Mouse (Mus musculus) spleen, adult 2 months (tissue): ENCODE data around the gene Ap2b1. TPM values are rescaled to one million over a fixed set of nuclear protein-coding genes. Genes with fewer than 3 reads are reported as not detected.
A peak's percentile ranks its signal among the peaks of the same experiment; 100 is the strongest.

Source experiments
- DNase-seq, 2 experiments: peaks; one replicate each; pipeline versions ENCODE4 v3.0.0 to v3.0.0-alpha.2; 2012 to 2021; ENCODE audit warnings: low spot score in 2 of 2, low read depth in 1 of 2
- H3K27ac ChIP-seq: fragments of 200-500 bp; 2 replicates; pipeline ENCODE4 v1.5.1; 2012; ENCODE audit warnings: low read length, inconsistent platforms; ENCODE audit not compliant: insufficient read depth
- H3K27me3 ChIP-seq: fragments of 200-500 bp; 2 replicates; pipeline ENCODE4 v1.6.1; 2012; ENCODE audit warnings: mild to moderate bottlenecking, moderate library complexity, low read length, inconsistent platforms; ENCODE audit not compliant: control insufficient read depth, insufficient read depth
- H3K36me3 ChIP-seq: fragments of 200-500 bp; 2 replicates; pipeline ENCODE4 v1.6.1; 2012; ENCODE audit warnings: mild to moderate bottlenecking, low read length, inconsistent platforms; ENCODE audit not compliant: control insufficient read depth, insufficient read depth
- H3K4me1 ChIP-seq: fragments of 200-500 bp; 2 replicates; pipeline ENCODE4 v1.6.1; 2011; ENCODE audit warnings: inconsistent platforms; ENCODE audit not compliant: control insufficient read depth, insufficient read depth, insufficient read length
- H3K4me3 ChIP-seq: fragments of 200-500 bp; 2 replicates; pipeline ENCODE4 v1.5.1; 2011; ENCODE audit warnings: mild to moderate bottlenecking, inconsistent platforms; ENCODE audit not compliant: insufficient read depth, insufficient read length; ENCODE audit errors: extremely low read depth
- CTCF ChIP-seq: fragments of 200-500 bp; IDR thresholded peaks from 2 replicates; pipeline ENCODE4 v1.5.1; 2011; ENCODE audit warnings: mild to moderate bottlenecking, inconsistent platforms; ENCODE audit not compliant: insufficient read depth, insufficient read length, insufficient replicate concordance; ENCODE audit errors: extremely low read depth
- POLR2A ChIP-seq: fragments of 200-500 bp; IDR thresholded peaks from 2 replicates; pipeline ENCODE4 v1.6.1; 2011; ENCODE audit warnings: low read depth, low read length, inconsistent platforms
- WGBS: fragments of 180-500 bp; shearing (Covaris S2); methylation state at CpG from one replicate; pipeline ENCODE4 v1.1.7; 2018; 5-methylcytosine and 5-hydroxymethylcytosine counted together
- polyA plus RNA-seq: library from polyadenylated mRNA; depleted of rRNA; stranded (reverse); fragments of >200 nt; gene quantifications from 2 replicates; pipeline ENCODE4 v1.2.3, GENCODE M21; 2012

Gene Ap2b1
- polyA plus RNA-seq, 1 experiment, result 26.1 TPM

GRCm38 (mm10) chr11:83355428-83355827, 56.6 kb downstream of the Ap2b1 start:
- TF ChIP-seq CTCF (no peak), POLR2A (no peak)
- H3K4me1 ChIP-seq, result no peaks in the 10 kb centered on the region

GRCm38 (mm10) chr11:83357421-83357820, 58.6 kb downstream of the Ap2b1 start:
- Histone ChIP-seq H3K27ac (no peak overlapping the region), H3K4me3 (no peak overlapping the region), H3K36me3 (peaks cover 11% of the 10 kb centered on the region), H3K4me1 (no peaks in the 10 kb centered on the region), H3K27me3 (no peaks in the 10 kb centered on the region)
- no peak for TF ChIP-seq CTCF
- TF ChIP-seq POLR2A, result no peak
- WGBS, result 82% methylated on average over 3 of the region's 3 CpGs
- peak in 1 of 2 experiments; percentile 5 for DNase-seq

More at GRCm38 (mm10) chr11:83355428-83355827, 56.6 kb downstream of the Ap2b1 start:
- H3K36me3 ChIP-seq, result peaks cover 23% of the 10 kb centered on the region
- no peak overlapping the region for H3K27ac ChIP-seq
- no peak overlapping the region for H3K4me3 ChIP-seq
- WGBS, result 94% methylated on average over 5 of the region's 5 CpGs
- no peaks in the 10 kb centered on the region for H3K27me3 ChIP-seq
- no peak for DNase-seq

GRCm38 (mm10) chr11:83364656-83365055, 65.8 kb downstream of the Ap2b1 start:
- Histone ChIP-seq H3K27me3 (no peaks in the 10 kb centered on the region), H3K4me3 (no peak overlapping the region), H3K27ac (no peak overlapping the region), H3K36me3 (peaks cover 23% of the 10 kb centered on the region), H3K4me1 (no peaks in the 10 kb centered on the region)
- TF ChIP-seq POLR2A, result no peak
- no peak for TF ChIP-seq CTCF
- no peak for DNase-seq
- 86% methylated on average over 6 of the region's 6 CpGs for whole genome bisulfite sequencing

GRCm38 (mm10) chr11:83371267-83371666, 72.4 kb downstream of the Ap2b1 start:
- 51% methylated on average over 4 of the region's 4 CpGs for WGBS
- TF ChIP-seq CTCF (no peak), POLR2A (no peak)
- Histone ChIP-seq H3K27ac (no peak overlapping the region), H3K4me1 (no peaks in the 10 kb centered on the region), H3K4me3 (no peak overlapping the region), H3K36me3 (peaks cover 29% of the 10 kb centered on the region), H3K27me3 (no peaks in the 10 kb centered on the region)
- no peak for DNase-seq

GRCm38 (mm10) chr11:83379745-83380341, 81.0 kb downstream of the Ap2b1 start:
- no peak overlapping the region for H3K4me3 ChIP-seq
- TF ChIP-seq CTCF (no peak), POLR2A (no peak)
- 86% methylated on average over 7 of the region's 7 CpGs for WGBS
- H3K27ac ChIP-seq, result no peak overlapping the region
- no peaks in the 10 kb centered on the region for H3K4me1 ChIP-seq
- no peaks in the 10 kb centered on the region for H3K27me3 ChIP-seq
- H3K36me3 ChIP-seq, result peaks cover 15% of the 10 kb centered on the region
- no peak for DNase-seq

- TF ChIP-seq POLR2A (no peak), CTCF (no peak)
- 93% methylated on average over 9 of the region's 9 CpGs for WGBS
These were observed 84.2 kb downstream of the Ap2b1 start for GRCm38 (mm10) chr11:83382876-83383531.

GRCm38 (mm10) chr11:83383532-83383887, 84.7 kb downstream of the Ap2b1 start:
- 94% methylated on average over 1 of the region's 1 CpGs for WGBS
- no peak overlapping the region for H3K4me3 ChIP-seq
- H3K36me3 ChIP-seq, result peaks cover 9% of the 10 kb centered on the region
- H3K4me1 ChIP-seq, result no peaks in the 10 kb centered on the region
- no peak for TF ChIP-seq CTCF
- no peak for TF ChIP-seq POLR2A
- H3K27ac ChIP-seq, result no peak overlapping the region
- no peak for DNase-seq
- H3K27me3 ChIP-seq, result no peaks in the 10 kb centered on the region

More at GRCm38 (mm10) chr11:83382876-83383531, 84.2 kb downstream of the Ap2b1 start:
- no peaks in the 10 kb centered on the region for H3K4me1 ChIP-seq
- no peak overlapping the region for H3K4me3 ChIP-seq
- no peak overlapping the region for H3K27ac ChIP-seq
- DNase-seq, result no peak
- H3K36me3 ChIP-seq, result peaks cover 8% of the 10 kb centered on the region
- no peaks in the 10 kb centered on the region for H3K27me3 ChIP-seq
